Mouse (Mus musculus): ENCODE data around the gene Hfe.
"Not testable (repeated sequence)": the region's sequence is repeated elsewhere in the genome, so short reads cannot be mapped to it uniquely, and the experiment has no call there.

The Hfe gene

GRCm38 (mm10) chr13:23687181-23687580, 23.5 kb downstream of the Hfe start:
- no peak for DNase-seq (ENCODE audit: low read depth in 2 of 2, low spot score in 2 of 2)

GRCm38 (mm10) chr13:23685966-23686365, 24.7 kb downstream of the Hfe start:
- no peak for DNase-seq (ENCODE audit: low read depth in 2 of 2, low spot score in 2 of 2)

- no peak for DNase-seq (ENCODE audit: low read depth in 2 of 2, low spot score in 2 of 2)
Observed at GRCm38 (mm10) chr13:23685121-23685861, 25.4 kb downstream of the Hfe start.

DNA sequence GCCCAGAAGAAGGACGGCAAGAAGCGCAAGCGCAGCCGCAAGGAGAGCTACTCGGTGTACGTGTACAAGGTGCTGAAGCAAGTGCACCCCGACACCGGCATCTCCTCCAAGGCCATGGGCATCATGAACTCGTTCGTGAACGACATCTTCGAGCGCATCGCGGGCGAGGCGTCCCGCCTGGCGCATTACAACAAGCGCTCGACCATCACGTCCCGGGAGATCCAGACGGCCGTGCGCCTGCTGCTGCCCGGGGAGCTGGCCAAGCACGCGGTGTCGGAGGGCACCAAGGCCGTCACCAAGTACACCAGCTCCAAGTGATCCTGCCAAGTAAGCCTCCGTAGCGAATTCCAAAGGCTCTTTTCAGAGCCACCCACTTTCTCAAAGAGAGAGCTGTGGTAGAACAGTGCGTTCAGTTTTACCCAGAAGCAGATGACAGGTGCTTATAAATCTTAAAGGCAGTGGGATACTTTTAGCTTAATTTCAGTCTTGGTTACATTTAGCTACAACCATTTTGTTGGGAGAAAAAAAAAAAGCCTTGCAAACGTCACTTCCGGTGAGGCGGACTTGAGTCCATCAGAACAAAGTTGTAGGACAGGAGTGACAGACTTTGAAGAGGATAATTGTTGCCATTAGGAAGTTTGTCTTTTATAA, 26.2 kb downstream of the Hfe start:
- peak; percentile 31 to 53 for DNase-seq (ENCODE audit: low read depth in 2 of 2, low spot score in 2 of 2)

- peak; percentile 75 to 79 for DNase-seq (ENCODE audit: low read depth in 2 of 2, low spot score in 2 of 2)
Observed at GRCm38 (mm10) chr13:23683755-23684281, 26.8 kb downstream of the Hfe start, which contains the start of the genes Hist1h2ac and Hist1h2bc. Gene Hist1h2ac (minus strand): TSS chr13:23683948. Gene Hist1h2bc (plus strand): TSS chr13:23684199.

DNA sequence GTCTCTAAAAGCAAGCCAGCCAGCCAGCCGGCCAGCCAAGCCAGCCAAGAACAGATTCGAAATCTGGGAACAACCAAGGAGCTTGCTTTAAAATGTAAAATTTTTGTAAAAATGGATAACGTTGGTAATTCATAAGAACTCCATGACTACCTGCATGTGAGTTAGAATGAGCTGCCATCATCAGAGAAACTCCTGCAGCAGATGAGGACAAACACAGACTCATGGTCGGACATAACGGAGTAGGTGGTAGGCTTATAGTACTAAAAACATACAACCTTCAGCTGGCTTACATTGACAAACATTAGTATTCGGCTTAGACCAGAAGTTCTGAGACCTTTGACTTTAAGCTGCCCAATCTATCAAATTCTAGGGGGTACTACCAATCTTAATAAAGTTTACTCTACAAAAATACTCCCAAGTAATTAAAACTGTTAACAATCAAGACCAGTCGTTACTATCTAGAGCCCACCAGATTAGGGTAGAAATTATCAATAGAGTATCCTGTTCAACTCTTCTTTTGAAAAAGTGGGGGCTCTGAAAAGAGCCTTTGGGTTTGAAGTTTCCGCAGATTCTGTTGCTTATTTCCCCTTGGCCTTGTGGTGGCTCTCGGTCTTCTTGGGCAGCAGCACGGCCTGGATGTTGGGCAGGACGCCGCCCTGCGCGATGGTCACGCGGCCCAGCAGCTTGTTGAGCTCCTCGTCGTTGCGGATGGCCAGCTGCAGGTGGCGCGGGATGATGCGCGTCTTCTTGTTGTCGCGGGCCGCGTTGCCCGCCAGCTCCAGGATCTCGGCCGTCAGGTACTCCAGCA, 27.5 kb downstream of the Hfe start:
- not testable (repeated sequence) for DNase-seq (ENCODE audit: low read depth in 2 of 2, low spot score in 2 of 2)

DNA sequence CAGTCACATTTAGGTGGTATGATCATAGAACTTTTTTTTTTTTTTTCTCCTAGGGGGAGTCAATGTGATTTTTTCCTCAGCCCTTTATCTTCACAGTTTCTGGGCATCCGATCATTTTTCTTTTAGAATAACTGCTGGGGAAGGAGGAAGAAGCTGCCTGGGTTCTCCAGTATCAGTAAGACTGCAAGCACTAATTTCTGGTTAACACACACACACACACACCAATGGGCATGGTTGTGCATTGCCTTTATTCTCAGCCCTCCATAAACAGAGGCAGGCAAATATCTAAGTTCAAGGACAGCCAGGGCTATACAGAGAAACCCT, 28.1 kb downstream of the Hfe start:
- DNase-seq (ENCODE audit: low read depth in 2 of 2, low spot score in 2 of 2), result no peak

DNA sequence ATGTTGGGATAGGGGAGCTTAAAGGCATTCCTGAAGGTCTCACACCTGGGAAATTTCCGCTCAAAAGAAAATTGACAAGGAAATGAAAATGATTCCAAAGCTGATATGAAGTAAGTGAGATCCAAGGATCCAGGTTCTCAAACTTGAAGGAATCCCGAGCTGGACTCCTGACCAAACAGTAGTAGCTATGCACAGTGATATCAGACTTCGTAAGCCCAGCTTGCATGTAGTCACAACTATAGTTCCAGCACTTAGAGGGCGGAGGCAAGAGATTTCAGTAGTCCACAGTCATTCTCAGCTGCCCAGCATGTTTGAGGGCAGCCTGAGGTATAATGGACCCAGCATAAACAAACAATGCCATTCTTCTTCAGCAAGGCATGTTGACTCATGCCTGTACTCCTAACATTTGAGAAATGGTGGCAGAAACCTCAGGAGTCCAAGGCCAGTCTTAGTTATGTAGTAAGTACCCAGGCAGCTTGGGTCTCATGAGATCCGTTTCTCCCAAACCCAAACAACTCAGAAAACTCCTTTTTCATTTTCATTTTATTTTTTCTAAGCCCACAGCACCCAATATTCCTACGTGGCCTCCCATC, 28.6 kb downstream of the Hfe start:
- no peak for DNase-seq (ENCODE audit: low read depth in 2 of 2, low spot score in 2 of 2)

DNA sequence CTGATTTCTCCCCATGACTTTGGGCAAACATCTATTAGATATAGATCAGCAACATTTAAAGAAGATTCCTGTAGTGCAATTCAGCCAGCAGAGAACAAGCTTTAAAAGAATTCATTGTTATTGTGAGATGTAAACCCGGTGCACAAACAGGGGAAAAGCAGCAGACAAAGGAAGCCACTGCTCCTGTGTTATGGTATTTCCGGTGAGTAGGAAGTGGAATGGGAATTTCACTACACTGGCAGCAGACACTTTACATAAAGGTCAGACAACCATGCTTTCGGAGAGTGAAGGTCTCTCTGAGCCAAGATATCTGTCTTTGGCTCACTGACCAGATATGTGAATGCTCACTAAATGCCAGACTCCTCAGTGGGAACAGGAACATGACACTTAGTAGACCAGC, 48.1 kb downstream of the Hfe start:
- DNase-seq (ENCODE audit: low read depth in 2 of 2, low spot score in 2 of 2), result no peak

DNA sequence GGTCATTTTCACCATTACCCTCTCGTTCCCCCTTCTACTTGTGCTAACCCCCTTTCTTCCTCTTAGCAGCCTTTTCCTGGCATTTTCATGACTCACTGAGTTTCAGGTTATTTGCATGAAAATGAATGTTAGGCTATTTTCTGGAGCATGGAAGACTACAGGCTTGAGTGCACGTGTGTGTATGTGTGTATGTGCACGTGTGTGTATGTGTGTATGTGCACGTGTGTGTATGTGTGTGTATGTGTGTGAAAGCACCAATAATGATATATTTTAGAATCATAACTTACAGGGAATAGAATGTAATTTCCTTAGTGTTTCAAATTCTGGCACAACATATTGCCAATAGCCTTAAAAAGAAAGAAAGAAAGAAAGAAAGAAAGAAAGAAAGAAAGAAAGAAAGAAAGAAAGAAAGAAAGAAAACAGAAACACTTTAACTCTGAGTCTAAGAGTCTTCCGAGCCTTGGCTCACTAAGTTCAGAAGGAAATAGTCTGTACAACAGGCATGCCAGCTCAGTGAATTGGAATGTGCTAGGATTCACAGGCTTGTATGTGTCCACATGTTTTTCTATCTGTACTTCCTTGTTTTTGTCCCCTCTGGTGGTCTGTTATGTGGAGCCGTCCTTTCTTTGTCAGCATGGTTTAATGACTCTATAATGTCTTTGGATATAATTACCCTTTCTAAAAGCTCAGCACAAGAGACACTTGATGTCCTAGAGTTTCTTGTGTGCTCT, 50.9 kb downstream of the Hfe start:
- DNase-seq (ENCODE audit: low read depth in 2 of 2, low spot score in 2 of 2), result no peak
